In the genomic region with DNA sequence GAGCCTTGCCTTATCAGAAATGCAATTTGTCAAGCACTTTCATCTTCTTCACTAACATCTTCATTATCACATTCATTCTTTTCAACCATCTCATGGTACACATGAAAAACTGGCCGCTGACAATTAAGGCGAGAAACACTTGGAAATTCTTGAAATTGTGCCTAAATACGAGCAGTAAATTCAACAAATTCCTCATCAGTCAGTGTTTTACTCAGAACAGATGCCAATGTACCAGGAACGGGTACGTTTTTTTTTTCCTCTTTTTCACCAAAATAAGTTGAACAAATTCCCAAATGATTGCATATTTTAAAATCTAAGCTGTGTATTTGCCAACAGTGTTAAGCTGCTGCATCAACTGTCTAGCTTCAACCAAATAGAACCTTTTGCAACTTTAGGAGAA, we compare ENCODE assay signal across 19 mouse cellular contexts. TPM values are rescaled to one million over a fixed set of nuclear protein-coding genes. Genes with fewer than 3 reads are reported as not detected.
A peak's percentile ranks its signal among the peaks of the same experiment; 100 is the strongest.
DNase-seq lines count a peak whose midpoint lies in the region; TF ChIP-seq lines count a peak whose summit lies in the region.
"Had no signal": no experiment of that assay in that cellular context is flagged by ENCODE, and none has a peak within 500 bp of the region (broad histone marks: within the 10 kb centered on the region; RNA-seq: fewer than 3 reads in every experiment).

No protein-coding gene starts in this region.

- DNase-seq in layer of hippocampus, adult 2 months (ENCODE audit: low spot score in 2 of 2), result peak in 1 of 2 experiments; percentile 40
- DNase-seq in layer of hippocampus, postnatal 10 days (ENCODE audit: low spot score in 2 of 2), result no peak
- peak; percentile 36 for DNase-seq in layer of hippocampus, adult 9-10 months (ENCODE audit: low spot score)
- no peak for DNase-seq in layer of hippocampus, adult 11-12 months (ENCODE audit: low spot score)
- DNase-seq in Muller cell, postnatal 12 days (ENCODE audit: inconsistent ontology term), result peak; percentile 67
- DNase-seq in retina, embryonic 14.5 days (ENCODE audit: low spot score), result no peak
- DNase-seq: adrenal gland, adult 2 months; adrenal gland, adult 8-10 months; adrenal gland, postnatal 10 days; adrenal gland, postnatal 14 days; adrenal gland, postnatal 25 days; adrenal gland, postnatal 36 days; B cell, adult 2 months; cerebellum, adult 11 months; cerebellum, adult 11-12 months; cerebellum, adult 18-20 months; cerebellum, adult 2 months had no signal

- H3K27ac ChIP-seq in layer of hippocampus, adult 2 months, result peak overlapping the region; percentile 56

- H3K4me3 ChIP-seq in layer of hippocampus, adult 2 months, result no peak overlapping the region

- TF ChIP-seq CTCF in layer of hippocampus, adult 2 months (conservative IDR thresholded peaks at IDR 0.05), result no peak

RNA-seq across cellular contexts. Expression of a gene that starts 6.2 kb away (rescaled TPM):
- total RNA-seq in layer of hippocampus, adult 2 months (2021), result 10 to 100 TPM; 14.5 to 15.4 TPM
- total RNA-seq in layer of hippocampus, postnatal 10 days (2021), result 10 to 100 TPM; 15.9 to 17.4 TPM
- total RNA-seq: CH12.LX, MEL had no signal

Comparison
In these comparisons a context has a peak if more than half of its experiments do, and no peak if none do; other contexts are left out.
1. DNase-seq: peak in layer of hippocampus, adult 9-10 months (single experiment) and Muller cell, postnatal 12 days (single experiment); none in layer of hippocampus, postnatal 10 days (0 of 2), layer of hippocampus, adult 11-12 months (single experiment) and retina, embryonic 14.5 days (single experiment).